Mouse (Mus musculus) stomach, postnatal 0 days (tissue): ENCODE results near the gene Pcyt1a. TPM values are rescaled to one million over a fixed set of nuclear protein-coding genes. Genes with fewer than 3 reads are reported as not detected.

Experiments used
- ATAC-seq: fragments of 200-750 bp; cut with Nextera tagmentation; 2 replicates; pipeline ENCODE4 v1.8.0; 2017; ENCODE audit not compliant: low FRiP score, low TSS enrichment
- DNase-seq: peaks from one replicate; pipeline ENCODE4 v3.0.0-alpha.2; 2016; ENCODE audit warnings: low spot score
- H3K27ac ChIP-seq: fragments of 300-500 bp; sonication (generic); replicated peaks from 2 replicates; pipeline ENCODE4 v1.5.1; 2014; ENCODE audit warnings: mild to moderate bottlenecking, control low read depth
- H3K27me3 ChIP-seq: fragments of 300-500 bp; sonication (generic); 2 replicates; pipeline ENCODE4 v1.6.1; 2014; ENCODE audit warnings: low read length; ENCODE audit not compliant: control insufficient read depth, insufficient read depth
- H3K36me3 ChIP-seq: fragments of 300-500 bp; sonication (generic); 2 replicates; pipeline ENCODE4 v1.6.1; 2014; ENCODE audit warnings: low read length, mixed read lengths; ENCODE audit not compliant: control insufficient read depth, insufficient read depth
- H3K4me1 ChIP-seq: fragments of 300-500 bp; sonication (generic); replicated peaks from 2 replicates; pipeline ENCODE4 v1.6.1; 2014; ENCODE audit warnings: antibody characterized with exemption; ENCODE audit not compliant: control insufficient read depth, insufficient read depth
- H3K4me2 ChIP-seq: fragments of 300-500 bp; sonication (generic); replicated peaks from 2 replicates; pipeline ENCODE4 v1.6.1; 2014; ENCODE audit warnings: low read depth, mild to moderate bottlenecking, control low read depth, moderate library complexity
- H3K4me3 ChIP-seq: fragments of 300-500 bp; sonication (generic); 2 replicates; pipeline ENCODE4 v1.5.1; 2014; ENCODE audit warnings: low read depth, low read length, control low read depth
- H3K9ac ChIP-seq: fragments of 300-500 bp; sonication (generic); 2 replicates; pipeline ENCODE4 v1.6.1; 2014; ENCODE audit warnings: mild to moderate bottlenecking, low read length, control low read depth, mixed read lengths
- H3K9me3 ChIP-seq: fragments of 300-500 bp; sonication (generic); 2 replicates; pipeline ENCODE4 v1.6.1; 2016; ENCODE audit warnings: low read length; ENCODE audit not compliant: control insufficient read depth
- CTCF ChIP-seq: IDR thresholded peaks from 2 replicates; pipeline ENCODE4 v1.5.1; 2016; ENCODE audit warnings: antibody characterized with exemption, low read depth, mild to moderate bottlenecking, moderate library complexity
- EP300 ChIP-seq: optimal IDR thresholded peaks from 2 replicates; pipeline ENCODE3; 2016; ENCODE audit warnings: antibody characterized with exemption
- WGBS: fragments of 180-500 bp; shearing (Covaris S2); extraction: QIAGEN DNeasy Blood & Tissue Kit; methylation state at CpG from one replicate; pipeline ENCODE4 v1.1.7; 2014; 5-methylcytosine and 5-hydroxymethylcytosine counted together
- polyA plus RNA-seq: library from polyadenylated mRNA; unstranded; fragments of >200 nt; fragmentation: Nextera tagmentation; extraction: Ambion mirVana; gene quantifications from 2 replicates; pipeline ENCODE4 v1.2.1, GENCODE M21; 2015

The Pcyt1a gene
- polyA plus RNA-seq, 1 experiment from 2014 or later, result 38.6 TPM

DNA sequence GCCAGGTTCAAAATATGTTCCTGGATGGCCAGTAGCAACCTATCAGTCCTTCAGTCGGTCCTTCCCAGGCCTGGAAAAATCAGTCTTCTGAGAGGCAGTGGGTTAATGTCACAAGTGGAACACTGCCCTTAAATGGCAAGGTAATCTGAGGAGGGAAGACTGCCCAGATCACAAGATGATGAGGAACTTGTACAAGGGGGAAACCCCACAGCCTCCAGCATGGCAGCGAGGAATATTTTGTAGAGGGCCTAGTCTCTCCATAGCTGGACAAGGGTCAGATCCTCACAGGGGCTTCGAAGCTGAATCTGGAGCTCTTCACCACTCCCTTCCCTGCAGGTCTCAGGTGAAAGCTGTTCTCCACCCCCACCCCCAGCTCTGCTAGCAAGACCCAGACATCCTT, 27.9 kb upstream of the Pcyt1a start:
- no peaks in the 10 kb centered on the region for H3K4me1 ChIP-seq
- no peaks in the 10 kb centered on the region for H3K9me3 ChIP-seq
- no peak overlapping the region for H3K4me2 ChIP-seq
- no peaks in the 10 kb centered on the region for H3K36me3 ChIP-seq
- no peak overlapping the region for H3K4me3 ChIP-seq
- 84% methylated on average over 3 of the region's 3 CpGs for WGBS
- H3K27me3 ChIP-seq, result no peaks in the 10 kb centered on the region
- H3K9ac ChIP-seq, result no peak overlapping the region
- no peak for DNase-seq
- TF ChIP-seq CTCF (no peak), EP300 (no peak)
- no peak for ATAC-seq
- H3K27ac ChIP-seq, result no peak overlapping the region

DNA sequence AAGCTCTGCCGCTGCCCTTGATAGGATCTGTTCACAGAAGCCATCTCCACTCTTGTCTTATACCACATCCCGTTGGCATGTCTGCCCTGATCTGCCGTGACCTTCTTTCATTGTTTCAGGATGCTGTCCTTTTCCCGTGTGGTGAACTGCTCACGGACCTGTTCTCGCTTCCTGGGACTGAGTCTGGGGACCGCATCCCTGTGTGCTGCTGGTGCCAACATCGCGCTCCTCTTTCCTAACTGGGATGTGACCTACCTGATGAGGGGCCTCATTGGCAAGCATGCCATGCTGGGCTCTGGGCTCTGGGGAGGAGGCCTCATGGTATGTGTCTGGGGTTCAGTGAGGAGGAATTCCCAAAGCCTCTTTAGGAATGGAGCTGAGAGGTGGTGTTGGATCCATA, 25.0 kb upstream of the Pcyt1a start:
- H3K36me3 ChIP-seq, result no peaks in the 10 kb centered on the region
- no peaks in the 10 kb centered on the region for H3K27me3 ChIP-seq
- ATAC-seq (no peak), DNase-seq (no peak)
- no peaks in the 10 kb centered on the region for H3K9me3 ChIP-seq
- no peak overlapping the region for H3K4me3 ChIP-seq
- H3K4me1 ChIP-seq, result no peaks in the 10 kb centered on the region
- WGBS, result 93% methylated on average over 9 of the region's 9 CpGs
- TF ChIP-seq CTCF, result no peak
- TF ChIP-seq EP300, result no peak
- H3K27ac ChIP-seq, result no peak overlapping the region
- no peak overlapping the region for H3K4me2 ChIP-seq
- no peak overlapping the region for H3K9ac ChIP-seq

DNA sequence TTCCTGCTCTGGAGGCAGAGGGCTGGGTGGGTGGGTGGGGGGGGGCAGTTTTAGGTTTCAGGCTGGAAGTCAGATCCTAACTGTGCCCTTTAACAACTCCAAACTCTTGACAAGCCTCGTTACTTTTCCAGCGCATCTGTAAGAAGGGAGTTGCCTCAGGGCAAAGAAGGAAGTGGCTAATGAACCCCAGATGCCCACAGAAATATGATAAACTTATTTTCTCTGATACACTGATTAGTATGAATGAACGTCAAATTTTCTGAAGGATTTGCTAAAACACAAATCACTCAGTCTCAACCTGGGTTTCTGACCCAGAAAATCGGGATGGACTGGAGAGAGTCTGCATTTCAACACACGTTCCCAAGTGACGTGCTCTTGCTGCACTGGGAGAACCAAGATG, 24.1 kb upstream of the Pcyt1a start:
- H3K27me3 ChIP-seq, result no peaks in the 10 kb centered on the region
- ATAC-seq (no peak), DNase-seq (no peak)
- no peak overlapping the region for H3K4me3 ChIP-seq
- no peak overlapping the region for H3K9ac ChIP-seq
- 74% methylated on average over 6 of the region's 6 CpGs for WGBS
- TF ChIP-seq CTCF (no peak), EP300 (no peak)
- H3K27ac ChIP-seq, result no peak overlapping the region
- no peaks in the 10 kb centered on the region for H3K4me1 ChIP-seq
- H3K36me3 ChIP-seq, result no peaks in the 10 kb centered on the region
- H3K4me2 ChIP-seq, result no peak overlapping the region
- no peaks in the 10 kb centered on the region for H3K9me3 ChIP-seq

DNA sequence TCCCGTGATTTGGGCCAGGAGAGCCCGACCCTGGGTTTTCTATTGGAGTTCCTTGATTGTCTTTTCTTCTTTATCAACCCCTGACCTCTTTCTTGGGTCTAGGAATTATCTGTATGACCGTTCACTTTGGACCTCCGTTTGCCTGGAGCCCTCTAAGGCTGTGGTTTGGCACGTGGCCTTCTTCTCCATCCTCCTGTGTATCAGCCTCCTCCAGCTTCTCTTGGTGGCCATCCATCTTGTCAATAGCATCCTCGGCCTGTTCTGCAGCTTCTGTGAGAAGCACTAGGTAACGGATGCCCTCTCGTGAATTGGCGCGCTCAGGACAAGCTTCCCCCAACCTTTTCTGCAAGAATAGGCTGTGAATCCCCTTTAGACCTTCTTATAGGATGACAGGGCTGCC, 23.0 kb upstream of the Pcyt1a start:
- Histone ChIP-seq H3K4me3 (no peak overlapping the region), H3K27ac (no peak overlapping the region), H3K36me3 (no peaks in the 10 kb centered on the region), H3K4me1 (no peaks in the 10 kb centered on the region), H3K9ac (no peak overlapping the region), H3K27me3 (no peaks in the 10 kb centered on the region), H3K9me3 (no peaks in the 10 kb centered on the region), H3K4me2 (no peak overlapping the region)
- WGBS, result 75% methylated on average over 10 of the region's 10 CpGs
- ATAC-seq, result no peak
- DNase-seq, result no peak
- TF ChIP-seq EP300 (no peak), CTCF (no peak)

DNA sequence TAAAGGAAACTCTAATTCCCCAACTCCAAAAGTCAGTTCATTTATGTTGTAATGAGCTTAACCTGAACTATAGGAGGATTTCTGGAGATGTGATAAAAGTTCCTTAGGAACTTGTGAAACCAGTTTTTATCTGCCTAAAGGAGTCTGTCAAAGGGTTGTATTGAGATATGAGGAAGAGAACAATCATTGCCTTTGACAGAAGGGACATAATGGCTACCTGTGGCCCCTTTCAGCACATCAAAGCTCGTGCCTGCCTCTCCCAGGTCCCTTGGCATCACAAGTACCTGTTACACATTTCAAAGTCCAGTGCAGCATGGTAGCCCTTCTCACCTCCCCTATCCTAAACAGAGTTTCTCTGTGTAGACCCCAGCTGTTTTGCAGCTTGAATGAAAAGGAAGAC, 13.3 kb upstream of the Pcyt1a start:
- H3K4me2 ChIP-seq, result no peak overlapping the region
- DNase-seq (no peak), ATAC-seq (no peak)
- no peak overlapping the region for H3K27ac ChIP-seq
- 13% methylated on average over 1 of the region's 1 CpGs for WGBS
- H3K4me1 ChIP-seq, result 0 out of 2 replicates have a peak, but pooled peaks cover 3% of the 10 kb centered on the region
- no peak for TF ChIP-seq EP300
- TF ChIP-seq CTCF, result no peak
- no peak overlapping the region for H3K4me3 ChIP-seq
- H3K36me3 ChIP-seq, result no peaks in the 10 kb centered on the region
- no peaks in the 10 kb centered on the region for H3K27me3 ChIP-seq
- H3K9ac ChIP-seq, result no peak overlapping the region
- H3K9me3 ChIP-seq, result no peaks in the 10 kb centered on the region

DNA sequence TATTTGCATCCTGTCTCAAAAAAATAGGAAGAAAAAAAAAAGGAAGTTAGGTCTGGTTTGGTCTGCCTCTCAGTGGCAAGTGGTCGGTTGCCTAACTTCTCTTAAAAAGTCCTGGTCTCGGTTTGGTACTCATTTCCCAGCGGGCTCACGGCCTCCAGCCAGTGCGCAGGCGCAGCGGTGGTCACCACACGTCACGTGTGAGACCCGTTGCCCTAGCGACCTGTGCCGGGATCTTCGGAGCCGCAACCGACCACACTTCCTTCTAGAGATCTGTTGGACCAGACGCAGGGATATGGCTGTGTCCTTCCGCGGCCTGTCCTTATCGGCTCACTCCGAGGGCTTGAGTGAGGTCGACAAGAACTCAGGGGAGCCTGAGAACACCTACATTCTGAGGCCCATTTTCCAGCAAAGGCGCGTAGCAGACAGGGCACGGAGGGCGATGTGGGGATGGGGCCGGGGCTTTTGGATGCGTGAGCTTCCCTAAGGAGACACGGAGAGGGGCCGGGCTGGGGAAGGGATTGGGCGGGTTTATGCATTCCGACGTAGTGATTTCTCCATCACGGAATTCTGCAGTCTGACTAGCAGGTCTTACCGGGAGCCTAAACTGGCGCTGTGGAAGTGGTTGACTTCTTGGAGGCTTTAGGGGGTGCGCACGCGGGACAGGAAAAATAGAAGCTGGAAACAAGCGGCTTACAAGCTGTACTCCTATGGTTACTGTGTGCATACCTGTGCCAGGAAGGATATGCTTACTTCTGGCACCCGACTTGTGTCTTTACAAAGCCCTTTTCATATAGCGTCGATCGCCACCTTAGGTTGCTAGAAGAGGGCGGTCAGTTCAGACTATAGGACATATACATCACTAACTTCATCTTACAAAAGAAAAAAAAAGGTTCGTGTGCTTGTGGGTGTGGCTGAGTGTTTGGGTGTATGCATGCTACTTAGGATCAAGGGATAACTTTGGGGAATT, 10.9 kb upstream of the Pcyt1a start, which contains the start of gene Tctex1d2:
Gene Tctex1d2 (plus strand): TSS at position 186 of the 967 bp plus-strand sequence.
- H3K27ac ChIP-seq, result peak within 1 kb of the TSS; percentile 89
- peak within 1 kb of the TSS; percentile 72 for H3K9ac ChIP-seq
- DNase-seq (peak; percentile 94), ATAC-seq (peak; percentile 96)
- H3K4me2 ChIP-seq, result peak within 1 kb of the TSS; percentile 75
- H3K36me3 ChIP-seq, result no peaks in the 10 kb centered on the region
- peak within 1 kb of the TSS; percentile 64 for H3K4me3 ChIP-seq
- no peaks in the 10 kb centered on the region for H3K9me3 ChIP-seq
- TF ChIP-seq CTCF, result no peak
- no peak for TF ChIP-seq EP300
- WGBS, result 1% methylated on average over 45 of the region's 45 CpGs
- no peaks in the 10 kb centered on the region for H3K27me3 ChIP-seq
- 0 out of 2 replicates have a peak, but pooled peaks cover 3% of the 10 kb centered on the region for H3K4me1 ChIP-seq
